Mouse (Mus musculus): ENCODE results near the gene Ifna11. TPM values are rescaled to one million over a fixed set of nuclear protein-coding genes. Genes with fewer than 3 reads are reported as not detected.

Gene Ifna11
- polyA plus RNA-seq, 1 experiment from 2014 or later, result not detected

- DNase-seq (peak; percentile 87), ATAC-seq (ENCODE audit: insufficient read depth) (peak; percentile 79)
- TF ChIP-seq CTCF (IDR thresholded peaks at IDR 0.05; ENCODE audit: low read depth), result peak; percentile 94
- no peaks in the 10 kb centered on the region for H3K4me1 ChIP-seq (ENCODE audit: insufficient read depth)
- no peaks in the 10 kb centered on the region for H3K9me3 ChIP-seq (ENCODE audit: low read depth, low read length)
- WGBS, result 1% methylated on average over 8 of the region's 8 CpGs
- peak overlapping the region; percentile 51 for H3K4me3 ChIP-seq (ENCODE audit: low read depth, low read length)
- H3K9ac ChIP-seq, result no peak overlapping the region
- peak overlapping the region; percentile 87 for H3K4me2 ChIP-seq
- no peak overlapping the region for H3K27ac ChIP-seq (ENCODE audit: low read depth)
- no peaks in the 10 kb centered on the region for H3K36me3 ChIP-seq (ENCODE audit: insufficient read depth)
- peaks cover 4% of the 10 kb centered on the region; the same call in 1 of the 2 replicates for H3K27me3 ChIP-seq (ENCODE audit: insufficient read depth, low read length)
These were observed 47.7 kb downstream of the Ifna11 start for GRCm38 (mm10) chr4:88867366-88867925.

- no peaks in the 10 kb centered on the region for H3K9me3 ChIP-seq (ENCODE audit: low read depth, low read length)
- H3K9ac ChIP-seq, result peak overlapping the region; percentile 48
- peak overlapping the region; percentile 87 for H3K4me2 ChIP-seq
- TF ChIP-seq CTCF (IDR thresholded peaks at IDR 0.05; ENCODE audit: low read depth), result no peak
- H3K27ac ChIP-seq (ENCODE audit: low read depth), result no peak overlapping the region; the same call in 1 of the 2 replicates
- DNase-seq (peak; percentile 72), ATAC-seq (ENCODE audit: insufficient read depth) (peak; percentile 69)
- H3K27me3 ChIP-seq (ENCODE audit: insufficient read depth, low read length), result peaks cover under 1% of the 10 kb centered on the region; the same call in 1 of the 2 replicates
- peak overlapping the region; percentile 51 for H3K4me3 ChIP-seq (ENCODE audit: low read depth, low read length)
- H3K4me1 ChIP-seq (ENCODE audit: insufficient read depth), result no peaks in the 10 kb centered on the region
- 5% methylated on average over 31 of the region's 31 CpGs for WGBS
- no peaks in the 10 kb centered on the region for H3K36me3 ChIP-seq (ENCODE audit: insufficient read depth)
These were observed 48.5 kb downstream of the Ifna11 start for GRCm38 (mm10) chr4:88867926-88868911.

Other genes starting within 250 kb of the Ifna11 start
- gene Ifna14, start 248.2 kb upstream of the Ifna11 start, polyA plus RNA-seq (2014; fragmentation: Nextera tagmentation; extraction: Ambion mirVana), result not detected in 2 replicates
- gene Ifna9, start 227.6 kb upstream of the Ifna11 start, polyA plus RNA-seq (2014; fragmentation: Nextera tagmentation; extraction: Ambion mirVana), result not detected in 2 replicates
- not detected in 2 replicates for gene Ifna12, start 216.6 kb upstream of the Ifna11 start, polyA plus RNA-seq (2014; fragmentation: Nextera tagmentation; extraction: Ambion mirVana)
- gene C87499, start 185.5 kb upstream of the Ifna11 start, polyA plus RNA-seq (2014; fragmentation: Nextera tagmentation; extraction: Ambion mirVana), result not detected in 2 replicates
- not detected in 2 replicates for gene Ifna13, start 175.5 kb upstream of the Ifna11 start, polyA plus RNA-seq (2014; fragmentation: Nextera tagmentation; extraction: Ambion mirVana)
- gene Ifna16, start 143.0 kb upstream of the Ifna11 start, polyA plus RNA-seq (2014; fragmentation: Nextera tagmentation; extraction: Ambion mirVana), result not detected in 2 replicates
- not detected in 2 replicates for gene Ifna2, start 136.0 kb upstream of the Ifna11 start, polyA plus RNA-seq (2014; fragmentation: Nextera tagmentation; extraction: Ambion mirVana)
- gene Ifnab, start 128.6 kb upstream of the Ifna11 start, polyA plus RNA-seq (2014; fragmentation: Nextera tagmentation; extraction: Ambion mirVana), result not detected in 2 replicates
- 1.1 TPM in 2 replicates for gene Gm26566, start 98.2 kb upstream of the Ifna11 start, polyA plus RNA-seq (2014; fragmentation: Nextera tagmentation; extraction: Ambion mirVana)
- 117 TPM in 2 replicates for gene Klhl9, start 97.5 kb upstream of the Ifna11 start, polyA plus RNA-seq (2014; fragmentation: Nextera tagmentation; extraction: Ambion mirVana)
- not detected in 2 replicates for gene Gm13271, start 65.1 kb upstream of the Ifna11 start, polyA plus RNA-seq (2014; fragmentation: Nextera tagmentation; extraction: Ambion mirVana)
- 0.27 and 0.33 TPM in 2 replicates for gene Gm13283, start 59.8 kb upstream of the Ifna11 start, polyA plus RNA-seq (2014; fragmentation: Nextera tagmentation; extraction: Ambion mirVana)
- gene Gm13290, start 46.1 kb upstream of the Ifna11 start, polyA plus RNA-seq (2014; fragmentation: Nextera tagmentation; extraction: Ambion mirVana), result 0.60 TPM in 1 of 2 replicates, not detected in the other
- gene Gm13289, start 43.0 kb upstream of the Ifna11 start, polyA plus RNA-seq (2014; fragmentation: Nextera tagmentation; extraction: Ambion mirVana), result not detected in 2 replicates
- gene Gm13272, start 40.1 kb upstream of the Ifna11 start, polyA plus RNA-seq (2014; fragmentation: Nextera tagmentation; extraction: Ambion mirVana), result not detected in 2 replicates
- gene Ifnz, start 37.8 kb upstream of the Ifna11 start, polyA plus RNA-seq (2014; fragmentation: Nextera tagmentation; extraction: Ambion mirVana), result 0.14 and 0.26 TPM in 2 replicates
- not detected in 2 replicates for gene Gm13276, start 34.2 kb upstream of the Ifna11 start, polyA plus RNA-seq (2014; fragmentation: Nextera tagmentation; extraction: Ambion mirVana)
- gene Gm13277, start 31.3 kb upstream of the Ifna11 start, polyA plus RNA-seq (2014; fragmentation: Nextera tagmentation; extraction: Ambion mirVana), result not detected in 2 replicates
- not detected in 2 replicates for gene Gm13278, start 28.4 kb upstream of the Ifna11 start, polyA plus RNA-seq (2014; fragmentation: Nextera tagmentation; extraction: Ambion mirVana)
- not detected in 2 replicates for gene Gm13275, start 25.5 kb upstream of the Ifna11 start, polyA plus RNA-seq (2014; fragmentation: Nextera tagmentation; extraction: Ambion mirVana)
- not detected in 2 replicates for gene Gm13279, start 22.6 kb upstream of the Ifna11 start, polyA plus RNA-seq (2014; fragmentation: Nextera tagmentation; extraction: Ambion mirVana)
- gene Gm13285, start 20.3 kb upstream of the Ifna11 start, polyA plus RNA-seq (2014; fragmentation: Nextera tagmentation; extraction: Ambion mirVana), result 1.2 and 1.7 TPM in 2 replicates
- gene Gm13287, start 16.7 kb upstream of the Ifna11 start, polyA plus RNA-seq (2014; fragmentation: Nextera tagmentation; extraction: Ambion mirVana), result not detected in 2 replicates
- 0.09 TPM in 1 of 2 replicates, not detected in the other for gene Gm13288, start 14.4 kb upstream of the Ifna11 start, polyA plus RNA-seq (2014; fragmentation: Nextera tagmentation; extraction: Ambion mirVana)
- not detected in 2 replicates for gene Ifna7, start 3.7 kb upstream of the Ifna11 start, polyA plus RNA-seq (2014; fragmentation: Nextera tagmentation; extraction: Ambion mirVana)
- gene Ifna6, start 7.5 kb downstream of the Ifna11 start, polyA plus RNA-seq (2014; fragmentation: Nextera tagmentation; extraction: Ambion mirVana), result not detected in 2 replicates
- not detected in 2 replicates for gene Ifna5, start 15.6 kb downstream of the Ifna11 start, polyA plus RNA-seq (2014; fragmentation: Nextera tagmentation; extraction: Ambion mirVana)
- not detected in 2 replicates for gene Ifna4, start 21.9 kb downstream of the Ifna11 start, polyA plus RNA-seq (2014; fragmentation: Nextera tagmentation; extraction: Ambion mirVana)
- gene Ifna1, start 30.1 kb downstream of the Ifna11 start, polyA plus RNA-seq (2014; fragmentation: Nextera tagmentation; extraction: Ambion mirVana), result not detected in 2 replicates
- not detected in 2 replicates for gene Ifne, start 60.2 kb downstream of the Ifna11 start, polyA plus RNA-seq (2014; fragmentation: Nextera tagmentation; extraction: Ambion mirVana)